Mouse (Mus musculus) stomach, embryonic 14.5 days (tissue): ENCODE data around the gene Gan. TPM values are rescaled to one million over a fixed set of nuclear protein-coding genes. Genes with fewer than 3 reads are reported as not detected.

Experiments
- ATAC-seq: fragments of 200-750 bp; cut with Nextera tagmentation; 2 replicates; pipeline ENCODE4 v1.8.0; 2017; ENCODE audit warnings: low read depth, moderate TSS enrichment; ENCODE audit not compliant: insufficient number of reproducible peaks, insufficient read depth, low FRiP score
- H3K27ac ChIP-seq: fragments of 300-500 bp; sonication (generic); 2 replicates; pipeline ENCODE4 v1.5.1; 2014; ENCODE audit warnings: mild to moderate bottlenecking, low read length, moderate library complexity, mixed read lengths
- H3K27me3 ChIP-seq: fragments of 300-500 bp; sonication (generic); 2 replicates; pipeline ENCODE4 v1.6.1; 2014; ENCODE audit warnings: low read length, control low read depth, mixed read lengths; ENCODE audit not compliant: control insufficient read depth, insufficient read depth
- H3K36me3 ChIP-seq: fragments of 300-500 bp; sonication (generic); 2 replicates; pipeline ENCODE4 v1.6.1; 2014; ENCODE audit warnings: mild to moderate bottlenecking, control low read depth, low read length, moderate library complexity, mixed read lengths; ENCODE audit not compliant: control insufficient read depth, insufficient read depth
- H3K4me1 ChIP-seq: fragments of 300-500 bp; sonication (generic); 2 replicates; pipeline ENCODE4 v1.6.1; 2014; ENCODE audit warnings: low read length, control low read depth, mixed read lengths; ENCODE audit not compliant: control insufficient read depth, insufficient read depth
- H3K4me2 ChIP-seq: fragments of 300-500 bp; sonication (generic); replicated peaks from 2 replicates; pipeline ENCODE4 v1.6.1; 2014; ENCODE audit warnings: low read depth, low read length, control low read depth
- H3K4me3 ChIP-seq: fragments of 300-500 bp; sonication (generic); 2 replicates; pipeline ENCODE4 v1.5.1; 2014; ENCODE audit warnings: low read depth, low read length, control low read depth
- H3K9ac ChIP-seq: fragments of 300-500 bp; sonication (generic); replicated peaks from 2 replicates; pipeline ENCODE4 v1.6.1; 2014; ENCODE audit warnings: low read depth, mild to moderate bottlenecking, control low read depth, low read length, moderate library complexity, mixed read lengths
- H3K9me3 ChIP-seq: fragments of 300-500 bp; sonication (generic); 2 replicates; pipeline ENCODE4 v1.6.1; 2016; ENCODE audit warnings: low read depth, low read length, control low read depth; ENCODE audit not compliant: control insufficient read depth
- WGBS: fragments of 180-500 bp; shearing (Covaris S2); extraction: QIAGEN DNeasy Blood & Tissue Kit; methylation state at CpG from one replicate; pipeline ENCODE4 v1.1.7; 2014; 5-methylcytosine and 5-hydroxymethylcytosine counted together
- polyA plus RNA-seq: library from polyadenylated mRNA; unstranded; fragments of >200 nt; fragmentation: Nextera tagmentation; extraction: Ambion mirVana; gene quantifications from 2 replicates; pipeline ENCODE4 v1.2.1, GENCODE M21; 2014

The Gan gene
- polyA plus RNA-seq, 1 experiment from 2014 or later: 4.2 TPM

DNA sequence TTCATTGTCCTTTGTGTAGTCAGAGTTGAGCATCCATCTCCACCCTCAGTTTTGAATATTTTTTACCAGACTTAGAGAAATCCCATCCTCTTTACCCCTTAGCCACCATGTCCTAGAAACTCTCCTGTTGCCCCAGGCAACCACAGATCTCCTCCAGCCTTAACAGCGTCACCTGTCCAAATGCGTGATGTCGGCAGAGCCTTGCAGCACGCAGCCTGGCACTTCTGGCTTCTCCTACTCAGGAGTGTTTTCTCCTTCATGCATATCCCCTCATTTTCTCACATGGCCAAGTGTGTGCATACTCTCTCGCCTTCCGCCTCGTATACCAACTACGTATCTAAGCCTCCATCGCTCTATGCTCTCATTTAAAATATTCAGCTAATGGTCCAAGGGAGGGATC lies 39.5 kb upstream of the Gan start:
- Histone ChIP-seq H3K27ac (no peak overlapping the region), H3K4me3 (no peak overlapping the region), H3K4me1 (peaks cover 9% of the 10 kb centered on the region; the same call in 1 of the 2 replicates), H3K9ac (no peak overlapping the region), H3K4me2 (no peak overlapping the region), H3K9me3 (no peaks in the 10 kb centered on the region), H3K36me3 (no peaks in the 10 kb centered on the region), H3K27me3 (no peaks in the 10 kb centered on the region)
- 86% methylated on average over 9 of the region's 9 CpGs for WGBS
- no peak for ATAC-seq

- peak; percentile 53; the same call in 1 of the 2 replicates for ATAC-seq
- no peaks in the 10 kb centered on the region for H3K27me3 ChIP-seq
- no peaks in the 10 kb centered on the region for H3K9me3 ChIP-seq
- H3K4me1 ChIP-seq: no peaks in the 10 kb centered on the region
- H3K36me3 ChIP-seq: no peaks in the 10 kb centered on the region
- H3K4me3 ChIP-seq: no peak overlapping the region
- H3K4me2 ChIP-seq: no peak overlapping the region
- no peak overlapping the region for H3K9ac ChIP-seq
- 56% methylated on average over 8 of the region's 8 CpGs for WGBS
- no peak overlapping the region for H3K27ac ChIP-seq
Measured at GRCm38 (mm10) chr8:117121277-117121676, 36.7 kb upstream of the Gan start.

DNA sequence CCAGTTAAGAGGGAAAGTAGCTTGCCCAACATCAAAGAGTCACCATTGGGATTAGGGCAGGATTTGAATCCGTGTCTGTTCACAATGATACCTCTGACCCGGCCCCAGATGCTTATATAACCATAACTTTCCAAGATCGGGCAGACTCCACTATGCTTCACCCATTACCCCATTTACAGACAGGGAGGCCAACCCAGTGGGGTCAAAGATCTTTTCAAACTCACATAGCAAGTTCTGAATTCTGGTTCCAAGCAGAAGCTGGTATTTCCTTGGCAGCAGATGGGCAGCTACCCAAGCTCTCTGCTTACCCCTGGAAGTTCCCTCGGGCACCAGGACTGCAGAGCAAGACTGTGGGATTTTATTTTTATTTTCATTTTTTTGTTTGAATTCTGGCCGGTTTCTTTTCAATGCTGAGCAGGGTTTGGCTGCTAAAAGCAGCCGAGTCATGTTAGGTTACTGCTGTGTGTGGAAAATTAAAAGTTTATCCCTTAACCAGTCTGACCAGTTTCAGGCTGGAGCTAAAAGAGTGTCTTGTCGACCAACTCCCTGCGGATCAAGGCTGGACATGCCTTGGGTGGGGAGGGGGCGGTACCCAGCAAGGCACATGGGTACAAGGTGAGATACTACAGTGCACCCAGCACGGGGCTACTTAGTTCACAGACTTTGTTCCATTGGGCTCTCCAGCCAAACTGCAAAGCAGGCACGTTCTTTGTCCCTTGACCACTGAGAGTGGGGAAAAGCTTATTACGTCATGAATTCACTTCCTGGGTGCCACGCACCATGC lies 33.9 kb upstream of the Gan start:
- H3K4me3 ChIP-seq: no peak overlapping the region
- H3K27me3 ChIP-seq: no peaks in the 10 kb centered on the region
- WGBS: 63% methylated on average over 13 of the region's 13 CpGs
- no peak overlapping the region for H3K9ac ChIP-seq
- H3K4me1 ChIP-seq: no peaks in the 10 kb centered on the region
- ATAC-seq: peak; percentile 88
- H3K36me3 ChIP-seq: no peaks in the 10 kb centered on the region
- H3K9me3 ChIP-seq: no peaks in the 10 kb centered on the region
- H3K27ac ChIP-seq: peak overlapping the region; percentile 72; the same call in 1 of the 2 replicates
- 0 out of 2 replicates have a peak overlapping the region, but pooled peaks have one; percentile 2 for H3K4me2 ChIP-seq

- no peaks in the 10 kb centered on the region for H3K27me3 ChIP-seq
- no peak overlapping the region for H3K4me3 ChIP-seq
- H3K36me3 ChIP-seq: no peaks in the 10 kb centered on the region
- H3K9me3 ChIP-seq: no peaks in the 10 kb centered on the region
- no peaks in the 10 kb centered on the region for H3K4me1 ChIP-seq
- H3K4me2 ChIP-seq: no peak overlapping the region
- ATAC-seq: no peak
- H3K27ac ChIP-seq: no peak overlapping the region
- 91% methylated on average over 3 of the region's 3 CpGs for WGBS
- no peak overlapping the region for H3K9ac ChIP-seq
Measured at GRCm38 (mm10) chr8:117125854-117126253, 32.1 kb upstream of the Gan start.

GRCm38 (mm10) chr8:117126411-117126810 lies 31.5 kb upstream of the Gan start:
- Histone ChIP-seq H3K27ac (no peak overlapping the region), H3K36me3 (no peaks in the 10 kb centered on the region), H3K9me3 (no peaks in the 10 kb centered on the region), H3K9ac (no peak overlapping the region), H3K4me3 (no peak overlapping the region), H3K4me2 (no peak overlapping the region), H3K4me1 (no peaks in the 10 kb centered on the region), H3K27me3 (no peaks in the 10 kb centered on the region)
- ATAC-seq: no peak
- WGBS: 90% methylated on average over 3 of the region's 3 CpGs

DNA sequence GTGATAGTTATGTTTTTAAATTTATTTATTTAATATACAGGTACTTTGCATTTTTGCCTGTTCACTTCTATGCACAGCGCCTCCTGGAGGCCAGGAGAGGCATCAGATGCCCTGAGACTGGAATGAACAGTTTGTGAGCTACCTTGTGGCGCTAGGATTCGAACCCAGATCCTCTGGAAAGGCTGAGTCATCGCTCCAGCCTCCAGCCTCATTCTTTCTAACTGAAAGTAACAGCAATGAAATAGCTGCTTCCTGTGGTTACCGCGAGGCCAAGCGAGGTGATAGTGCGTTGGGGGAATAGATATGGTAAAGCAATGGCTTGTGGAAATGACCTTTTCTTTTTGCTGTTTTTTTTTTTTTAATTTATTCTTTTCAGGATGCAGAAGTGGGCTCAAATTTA lies 30.9 kb upstream of the Gan start:
- Histone ChIP-seq H3K9me3 (no peaks in the 10 kb centered on the region), H3K9ac (no peak overlapping the region), H3K4me1 (no peaks in the 10 kb centered on the region), H3K36me3 (no peaks in the 10 kb centered on the region), H3K27ac (no peak overlapping the region), H3K4me2 (no peak overlapping the region), H3K27me3 (no peaks in the 10 kb centered on the region), H3K4me3 (no peak overlapping the region)
- ATAC-seq: no peak
- WGBS: 84% methylated on average over 8 of the region's 8 CpGs

GRCm38 (mm10) chr8:117133702-117134101 lies 24.2 kb upstream of the Gan start:
- H3K9me3 ChIP-seq: no peaks in the 10 kb centered on the region
- H3K27ac ChIP-seq: no peak overlapping the region
- H3K4me3 ChIP-seq: no peak overlapping the region
- no peaks in the 10 kb centered on the region for H3K36me3 ChIP-seq
- no peak overlapping the region for H3K4me2 ChIP-seq
- no peaks in the 10 kb centered on the region for H3K4me1 ChIP-seq
- ATAC-seq: no peak
- 87% methylated on average over 3 of the region's 3 CpGs for WGBS
- H3K27me3 ChIP-seq: no peaks in the 10 kb centered on the region
- no peak overlapping the region for H3K9ac ChIP-seq

GRCm38 (mm10) chr8:117136351-117136750 lies 21.6 kb upstream of the Gan start:
- no peaks in the 10 kb centered on the region for H3K36me3 ChIP-seq
- no peak overlapping the region for H3K27ac ChIP-seq
- ATAC-seq: no peak
- H3K27me3 ChIP-seq: no peaks in the 10 kb centered on the region
- no peak overlapping the region for H3K4me3 ChIP-seq
- H3K9me3 ChIP-seq: no peaks in the 10 kb centered on the region
- H3K4me1 ChIP-seq: no peaks in the 10 kb centered on the region
- H3K9ac ChIP-seq: no peak overlapping the region
- 17% methylated on average over 4 of the region's 4 CpGs for WGBS
- no peak overlapping the region for H3K4me2 ChIP-seq

DNA sequence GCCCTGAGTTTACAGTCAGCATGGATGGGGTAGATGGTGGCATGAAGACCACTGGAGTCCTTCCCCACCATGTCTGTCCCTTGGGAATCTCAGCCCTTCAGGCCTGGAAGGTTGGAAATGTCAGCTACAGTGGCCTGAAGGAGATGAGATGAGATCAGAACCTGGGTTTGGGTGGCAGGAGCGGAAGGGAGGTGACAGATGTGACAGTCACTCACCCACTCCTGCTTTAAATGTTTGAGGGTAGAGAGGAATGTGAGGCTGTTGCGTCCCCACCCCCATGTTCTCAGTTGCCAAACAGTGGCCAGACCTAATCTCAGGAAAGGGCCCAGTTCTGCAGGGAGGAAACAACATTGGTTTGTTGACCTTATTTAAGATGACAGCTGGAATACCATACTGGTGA lies 21.2 kb upstream of the Gan start:
- Histone ChIP-seq H3K27ac (no peak overlapping the region), H3K9ac (no peak overlapping the region)
- 33% methylated on average over 2 of the region's 2 CpGs for WGBS

More for the DNA sequence above, 21.2 kb upstream of the Gan start:
- Histone ChIP-seq H3K36me3 (no peaks in the 10 kb centered on the region), H3K4me3 (no peak overlapping the region), H3K27me3 (no peaks in the 10 kb centered on the region), H3K4me1 (no peaks in the 10 kb centered on the region), H3K9me3 (no peaks in the 10 kb centered on the region), H3K4me2 (no peak overlapping the region)
- no peak for ATAC-seq
